Mouse (Mus musculus) heart, postnatal 0 days (tissue): ENCODE measurements around the gene S1pr4.

Experiments
- CTCF ChIP-seq: IDR thresholded peaks from 2 replicates; pipeline ENCODE4 v1.5.1; 2016; ENCODE audit warnings: antibody characterized with exemption, control low read depth, low read depth
- EP300 ChIP-seq: IDR thresholded peaks from 2 replicates; pipeline ENCODE4 v1.6.1; 2016; ENCODE audit warnings: antibody characterized with exemption, low read depth

GRCm38 (mm10) chr10:81460951-81461350 is 39.0 kb downstream of the S1pr4 start:
- TF ChIP-seq CTCF (no peak), EP300 (no peak)
